Mouse (Mus musculus) hindbrain, embryonic 10.5 days (tissue): ENCODE results near the gene Acad10. TPM values are rescaled to one million over a fixed set of nuclear protein-coding genes. Genes with fewer than 3 reads are reported as not detected.
"Not testable (repeated sequence)": the region's sequence is repeated elsewhere in the genome, so short reads cannot be mapped to it uniquely, and the experiment has no call there.

Experiments used
- DNase-seq: peaks from one replicate; pipeline ENCODE4 v3.0.0-alpha.2; 2017; ENCODE audit warnings: low spot score
- H3K27ac ChIP-seq: fragments of 300-500 bp; sonication (generic); 2 replicates; pipeline ENCODE4 v1.5.1; 2016; ENCODE audit warnings: mild to moderate bottlenecking, moderate library complexity
- H3K27me3 ChIP-seq: fragments of 300-500 bp; sonication (generic); 2 replicates; pipeline ENCODE4 v1.6.1; 2016; ENCODE audit warnings: mild to moderate bottlenecking; ENCODE audit not compliant: poor library complexity, insufficient read depth, severe bottlenecking
- H3K36me3 ChIP-seq: fragments of 300-500 bp; sonication (generic); 2 replicates; pipeline ENCODE4 v1.6.1; 2016; ENCODE audit warnings: mild to moderate bottlenecking, moderate library complexity
- H3K4me1 ChIP-seq: fragments of 300-500 bp; sonication (generic); replicated peaks from 2 replicates; pipeline ENCODE4 v1.6.1; 2016; ENCODE audit warnings: mild to moderate bottlenecking
- H3K4me3 ChIP-seq: fragments of 300-500 bp; sonication (generic); 2 replicates; pipeline ENCODE4 v1.5.1; 2016; ENCODE audit warnings: mild to moderate bottlenecking, moderate library complexity
- H3K9me3 ChIP-seq: fragments of 300-500 bp; sonication (generic); 2 replicates; pipeline ENCODE4 v1.6.1; 2016; ENCODE audit warnings: mild to moderate bottlenecking, moderate library complexity
- WGBS: fragments of 180-500 bp; shearing (Covaris S2); methylation state at CpG from one replicate; pipeline ENCODE4 v1.1.7; 2016; 5-methylcytosine and 5-hydroxymethylcytosine counted together
- polyA plus RNA-seq: library from polyadenylated mRNA; unstranded; fragments of >200 nt; fragmentation: Nextera tagmentation; extraction: Ambion mirVana; gene quantifications from 2 replicates; pipeline ENCODE4 v1.2.1, GENCODE M21; 2016

The Acad10 gene
- 3.0 and 3.5 TPM in 2 replicates for polyA plus RNA-seq

DNA sequence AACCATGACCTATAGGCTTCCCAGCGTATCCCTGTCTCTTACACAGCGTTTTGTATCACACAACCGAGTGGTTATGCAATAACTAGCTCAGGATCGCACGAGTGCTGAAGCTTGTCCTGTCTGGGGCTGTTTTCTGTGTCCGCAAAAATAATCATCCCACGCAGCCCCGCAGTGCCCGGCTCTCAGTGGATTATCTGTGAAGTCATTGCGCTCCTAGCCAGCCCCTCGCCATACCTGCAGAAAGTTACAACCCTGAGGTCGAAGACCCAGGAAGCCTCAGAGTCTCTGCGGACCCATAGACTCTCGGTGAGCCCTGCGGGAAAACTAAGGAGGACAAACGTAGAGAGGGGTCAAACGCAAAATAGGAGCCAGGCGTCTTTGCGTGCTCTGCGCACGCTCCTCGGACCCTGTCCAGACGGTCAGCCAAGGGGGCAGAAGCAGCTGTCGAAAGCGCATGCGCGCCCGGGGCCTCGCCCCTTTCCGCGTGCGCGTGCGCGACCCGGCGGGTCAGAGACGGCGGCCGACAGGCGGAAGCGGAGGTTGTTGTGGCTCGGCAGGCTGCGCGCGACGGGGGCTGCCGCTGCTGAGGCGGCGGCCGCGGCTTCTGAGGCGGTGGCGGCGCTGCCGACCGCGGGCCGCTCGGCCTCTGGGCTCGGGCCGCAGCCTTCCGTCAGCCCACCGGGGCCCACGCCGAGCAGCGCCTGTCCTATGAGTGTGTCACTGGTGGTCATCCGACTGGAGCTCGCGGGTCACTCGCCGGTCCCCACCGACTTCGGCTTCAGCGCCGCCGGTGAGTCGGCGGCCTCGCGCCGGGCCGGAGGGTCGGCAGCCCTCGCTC is at the start of gene Acad10, which contains the start of gene Brap:
Gene Acad10 (minus strand): TSS at position 456 of the 838 bp plus-strand sequence.
Gene Brap (plus strand): TSS at position 505 of the 838 bp plus-strand sequence.
- Histone ChIP-seq H3K27ac (peak within 1 kb of the TSS; percentile 90), H3K27me3 (no peaks in the 10 kb centered on the region), H3K36me3 (peaks cover 33% of the 10 kb centered on the region), H3K9me3 (no peaks in the 10 kb centered on the region), H3K4me3 (peak within 1 kb of the TSS; percentile 96), H3K4me1 (peaks cover 25% of the 10 kb centered on the region)
- peak; percentile 96 for DNase-seq
- WGBS: 2% methylated on average over 85 of the region's 85 CpGs

DNA sequence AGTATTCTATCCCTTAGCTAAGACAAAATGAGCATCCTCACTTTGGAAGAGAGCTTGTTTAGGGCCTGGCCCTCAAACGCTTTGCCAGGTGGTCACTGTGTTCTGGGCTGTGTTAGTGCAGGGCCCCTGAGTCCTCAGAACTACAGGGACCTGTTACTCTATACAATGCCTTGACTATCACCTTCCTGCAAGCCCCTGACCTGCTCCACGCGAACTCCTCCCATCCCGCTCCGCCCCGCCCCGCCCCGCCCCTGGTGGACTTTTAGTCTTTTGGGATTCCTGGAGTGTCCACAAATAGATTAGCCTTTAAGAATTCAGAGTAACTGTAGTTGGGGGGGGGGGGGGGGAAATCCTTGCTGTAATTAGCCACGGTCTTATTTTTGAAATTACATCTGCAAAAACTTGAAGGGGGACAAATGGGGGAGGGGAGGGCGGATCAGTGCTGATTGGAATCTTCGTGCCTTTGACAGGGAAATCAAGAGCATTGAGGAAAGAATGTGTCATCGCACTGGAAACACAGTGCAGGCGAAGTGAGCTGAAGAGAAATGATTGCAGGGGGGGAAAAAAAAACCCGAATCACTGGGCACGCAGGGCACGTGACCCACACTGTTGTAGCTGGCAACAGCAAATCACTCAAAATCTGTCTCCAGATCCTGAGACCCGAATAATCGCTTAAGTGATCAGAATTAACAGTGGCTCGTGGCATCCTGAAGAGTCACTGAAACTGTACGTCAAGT is 44.4 kb upstream of the Acad10 start:
- 9% methylated on average over 20 of the region's 20 CpGs for WGBS
- Histone ChIP-seq H3K27ac (no peak overlapping the region), H3K4me3 (peak overlapping the region; percentile 37), H3K27me3 (no peaks in the 10 kb centered on the region), H3K9me3 (no peaks in the 10 kb centered on the region), H3K36me3 (no peaks in the 10 kb centered on the region), H3K4me1 (peaks cover 19% of the 10 kb centered on the region)
- peak; percentile 21 for DNase-seq

DNA sequence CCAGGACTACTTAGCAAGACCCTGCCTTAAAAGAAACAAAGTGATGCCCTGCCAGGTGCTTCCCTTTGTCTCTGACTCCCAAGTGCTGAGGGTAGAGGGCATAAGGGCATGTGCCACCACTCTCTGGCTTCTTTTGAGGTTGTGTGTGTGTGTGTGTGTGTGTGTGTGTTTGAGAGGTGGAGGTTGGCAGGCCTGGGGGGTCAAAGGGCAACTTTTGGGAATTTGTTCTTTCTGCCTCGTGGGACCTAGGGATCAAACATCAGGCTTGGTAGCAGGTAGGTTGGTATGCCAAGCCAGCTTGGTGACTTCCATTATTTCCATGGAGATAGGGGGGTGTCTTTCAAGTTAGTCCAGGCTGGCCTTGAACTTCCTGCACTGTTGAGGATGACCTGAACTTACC is 43.0 kb upstream of the Acad10 start:
- no peak for DNase-seq
- 67% methylated on average over 1 of the region's 1 CpGs for WGBS

DNA sequence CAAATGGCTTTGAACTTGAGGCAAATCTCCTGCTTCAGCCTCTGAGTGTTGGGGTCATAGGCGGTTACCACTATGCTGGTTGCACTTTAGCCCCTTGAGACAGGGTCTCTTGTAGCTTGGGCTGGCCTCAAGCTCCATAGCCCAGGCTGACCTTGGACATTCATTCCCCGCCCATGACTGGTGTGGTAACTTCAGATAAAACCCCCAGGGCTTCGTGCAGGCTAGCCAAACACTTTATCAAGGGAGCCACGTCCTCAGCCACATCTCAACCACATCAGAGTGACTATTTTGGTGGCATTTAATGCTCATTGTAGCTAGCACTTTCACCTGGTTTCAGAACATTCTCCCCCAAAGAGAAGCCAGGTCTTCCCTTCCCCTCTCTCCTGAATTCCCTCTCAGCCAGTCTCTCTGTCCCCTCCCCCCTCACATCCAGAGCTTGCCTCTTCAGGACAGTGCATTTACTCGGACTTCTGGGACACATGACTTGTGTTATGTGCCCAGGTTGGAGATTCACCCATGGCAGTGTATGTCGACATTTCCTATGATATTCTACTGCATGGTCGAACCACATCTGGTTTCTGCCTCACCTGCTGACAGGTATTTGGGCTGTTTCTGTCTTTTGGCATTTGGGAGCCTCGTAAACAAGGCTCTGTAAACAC is 40.9 kb upstream of the Acad10 start:
- no peaks in the 10 kb centered on the region for H3K27me3 ChIP-seq
- H3K9me3 ChIP-seq: no peaks in the 10 kb centered on the region
- 59% methylated on average over 8 of the region's 8 CpGs for WGBS
- no peak for DNase-seq
- peaks cover 23% of the 10 kb centered on the region for H3K4me1 ChIP-seq
- H3K4me3 ChIP-seq: no peak overlapping the region
- peak overlapping the region; percentile 56; the same call in 1 of the 2 replicates for H3K27ac ChIP-seq
- no peaks in the 10 kb centered on the region for H3K36me3 ChIP-seq

More for the DNA sequence above, 43.0 kb upstream of the Acad10 start:
- H3K9me3 ChIP-seq: no peaks in the 10 kb centered on the region
- H3K4me1 ChIP-seq: peaks cover 19% of the 10 kb centered on the region
- no peak overlapping the region for H3K4me3 ChIP-seq
- H3K27me3 ChIP-seq: no peaks in the 10 kb centered on the region
- H3K36me3 ChIP-seq: no peaks in the 10 kb centered on the region
- 0 out of 2 replicates have a peak overlapping the region, but pooled peaks have one; percentile 16 for H3K27ac ChIP-seq

DNA sequence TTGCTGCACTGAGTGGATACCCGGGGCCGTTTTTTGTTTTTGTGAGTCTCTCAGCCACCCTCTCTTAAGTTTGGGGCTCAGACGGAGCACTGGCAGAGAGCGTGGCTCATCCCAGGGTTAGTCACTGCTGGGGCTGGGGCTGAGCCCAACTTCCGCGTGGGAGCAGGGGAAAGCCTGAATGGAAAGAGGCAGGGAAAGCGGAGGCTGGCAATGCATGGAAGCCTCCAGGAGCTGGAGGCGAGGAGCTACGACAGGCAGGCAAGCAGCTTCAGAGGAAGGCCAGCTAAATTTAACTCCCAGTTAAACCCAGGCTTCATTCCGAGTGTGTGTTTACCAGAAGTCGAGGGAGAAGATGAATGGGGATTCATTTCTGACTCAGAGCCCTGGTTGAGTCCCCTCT is 40.2 kb upstream of the Acad10 start:
- Histone ChIP-seq H3K4me3 (no peak overlapping the region; the same call in 1 of the 2 replicates), H3K4me1 (peaks cover 23% of the 10 kb centered on the region), H3K27ac (peak overlapping the region; percentile 54; the same call in 1 of the 2 replicates), H3K36me3 (no peaks in the 10 kb centered on the region), H3K9me3 (no peaks in the 10 kb centered on the region), H3K27me3 (no peaks in the 10 kb centered on the region)
- 35% methylated on average over 11 of the region's 11 CpGs for WGBS
- no peak for DNase-seq

DNA sequence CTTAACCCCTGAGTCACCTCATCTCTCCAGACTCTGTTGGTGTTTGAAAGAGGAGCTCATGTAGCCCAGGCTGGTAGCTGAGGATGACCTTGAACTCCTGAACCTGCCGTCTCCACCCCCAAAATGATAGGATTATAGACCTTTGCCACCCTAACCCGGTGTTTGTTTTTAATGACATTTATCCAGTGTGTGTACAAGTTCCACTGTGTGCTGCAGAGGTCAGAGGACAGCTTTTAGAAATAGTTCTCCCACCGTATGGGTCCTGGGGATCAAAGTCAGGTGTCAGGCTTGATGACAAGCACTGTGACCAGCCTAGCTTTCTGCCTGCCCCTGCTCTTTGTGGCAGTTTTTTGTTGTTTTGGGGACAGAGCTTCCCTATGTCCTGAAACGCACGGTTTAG is 39.6 kb upstream of the Acad10 start:
- no peaks in the 10 kb centered on the region for H3K27me3 ChIP-seq
- peaks cover 19% of the 10 kb centered on the region for H3K4me1 ChIP-seq
- H3K27ac ChIP-seq: no peak overlapping the region
- DNase-seq: no peak
- 48% methylated on average over 5 of the region's 5 CpGs for WGBS
- no peaks in the 10 kb centered on the region for H3K36me3 ChIP-seq
- H3K9me3 ChIP-seq: no peaks in the 10 kb centered on the region
- no peak overlapping the region for H3K4me3 ChIP-seq

DNA sequence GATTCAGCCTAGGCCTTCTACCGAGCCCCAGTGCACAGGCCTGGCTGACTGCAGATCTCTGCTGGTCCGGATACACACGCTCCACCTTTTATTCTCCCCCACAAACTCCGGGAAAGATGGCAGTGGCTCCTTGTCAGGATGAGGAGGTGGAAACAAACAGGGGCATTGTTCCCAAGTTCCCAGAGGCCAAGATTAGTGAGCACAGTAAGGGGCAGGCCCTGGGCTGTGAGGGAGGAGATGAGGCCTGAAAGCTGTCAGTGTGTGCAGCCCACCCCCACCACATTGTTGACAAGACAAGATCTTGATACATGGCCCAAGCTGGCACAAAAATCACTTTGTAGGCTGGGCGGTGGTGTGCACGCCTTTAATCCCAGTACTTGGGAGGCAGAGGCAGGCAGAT is 36.4 kb upstream of the Acad10 start:
- H3K27ac ChIP-seq: no peak overlapping the region
- DNase-seq: peak; percentile 9
- WGBS: 59% methylated on average over 6 of the region's 6 CpGs
- no peaks in the 10 kb centered on the region for H3K9me3 ChIP-seq
- peaks cover 13% of the 10 kb centered on the region for H3K4me1 ChIP-seq
- no peaks in the 10 kb centered on the region for H3K27me3 ChIP-seq
- no peaks in the 10 kb centered on the region for H3K36me3 ChIP-seq
- H3K4me3 ChIP-seq: no peak overlapping the region

DNA sequence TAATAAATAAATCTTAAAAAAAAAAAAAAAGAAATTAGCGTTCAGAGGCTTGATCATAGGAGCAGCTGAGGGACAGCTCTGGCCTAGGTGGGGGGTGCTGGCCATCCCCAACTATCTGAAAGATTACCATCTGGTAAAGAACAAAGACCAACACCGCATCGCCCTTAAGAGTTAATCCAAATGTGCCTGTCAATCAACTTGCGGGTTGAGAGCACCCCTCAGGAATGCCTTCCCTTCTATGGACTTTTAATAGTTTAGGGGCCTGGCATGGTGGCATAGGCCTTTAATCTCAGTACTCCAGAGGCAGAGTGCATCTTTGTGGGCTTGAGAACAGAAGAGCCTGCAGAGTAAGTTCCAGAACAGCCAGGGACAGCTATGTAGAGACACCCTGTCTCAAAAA is 32.6 kb upstream of the Acad10 start:
- H3K27ac ChIP-seq: no peak overlapping the region
- H3K4me3 ChIP-seq: no peak overlapping the region
- 83% methylated on average over 4 of the region's 4 CpGs for WGBS
- DNase-seq: no peak
- H3K36me3 ChIP-seq: peaks cover 2% of the 10 kb centered on the region
- H3K27me3 ChIP-seq: no peaks in the 10 kb centered on the region
- no peaks in the 10 kb centered on the region for H3K9me3 ChIP-seq
- H3K4me1 ChIP-seq: peaks cover 4% of the 10 kb centered on the region

DNA sequence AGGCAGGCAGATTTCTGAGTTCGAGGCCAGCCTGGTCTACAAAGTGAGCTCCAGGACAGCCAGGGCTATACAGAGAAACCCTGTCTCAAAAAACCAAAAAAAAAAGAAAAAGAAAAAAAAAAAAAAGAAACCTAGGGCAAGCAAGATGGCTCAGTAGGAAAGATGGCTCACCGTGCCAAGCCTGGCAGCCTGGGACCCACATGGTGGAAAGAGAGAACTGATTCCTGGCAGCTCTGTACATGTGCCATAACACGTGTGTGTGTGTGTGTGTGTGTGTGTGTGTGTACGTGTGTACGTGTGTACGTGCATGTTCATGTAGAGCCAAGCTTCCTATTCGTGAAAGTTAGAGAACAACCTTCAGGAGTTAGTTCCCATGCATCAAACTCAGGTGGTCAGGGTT is 31.1 kb upstream of the Acad10 start:
- 95% methylated on average over 7 of the region's 7 CpGs for WGBS
- H3K27me3 ChIP-seq, H3K4me1 ChIP-seq, H3K9me3 ChIP-seq, H3K4me3 ChIP-seq, DNase-seq, H3K27ac ChIP-seq: not testable (repeated sequence)
- peaks cover 17% of the 10 kb centered on the region for H3K36me3 ChIP-seq

DNA sequence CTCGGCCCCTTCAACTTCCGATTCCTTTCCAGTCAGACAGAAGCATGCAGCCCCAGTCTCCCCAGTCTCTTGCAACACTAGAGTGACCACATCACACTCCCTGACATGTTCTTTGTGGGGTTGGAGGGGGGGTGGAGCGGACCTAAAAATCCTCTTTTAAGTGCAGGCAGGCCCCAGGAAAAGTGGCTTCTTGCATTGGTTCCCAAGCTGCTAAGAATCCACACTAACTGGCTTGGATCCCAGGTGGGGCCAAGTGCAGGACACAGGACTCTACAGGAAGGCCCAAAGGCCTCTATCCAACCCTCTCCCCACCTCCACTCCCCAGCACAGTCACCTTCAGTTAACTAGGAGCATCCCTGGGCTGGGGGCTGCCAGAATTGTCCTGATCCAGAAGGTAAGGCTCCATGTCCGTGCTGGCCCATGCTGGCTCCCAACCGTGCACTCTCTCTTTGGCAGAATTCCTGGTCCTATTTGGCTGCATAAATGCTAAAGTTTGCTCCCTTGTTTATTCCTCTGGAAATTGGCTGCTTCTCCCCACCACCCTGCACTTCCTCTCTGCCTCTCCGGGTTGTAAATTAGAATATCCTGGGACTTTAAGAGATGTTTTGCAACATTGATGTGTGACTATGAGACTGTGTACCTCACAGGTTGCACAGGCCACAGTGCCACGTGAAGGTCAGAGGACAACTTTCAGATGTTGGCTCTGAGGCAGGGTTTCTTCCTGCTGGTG is 30.3 kb upstream of the Acad10 start:
- Histone ChIP-seq H3K27ac (no peak overlapping the region), H3K36me3 (peaks cover 24% of the 10 kb centered on the region), H3K27me3 (no peaks in the 10 kb centered on the region), H3K9me3 (no peaks in the 10 kb centered on the region), H3K4me1 (no peaks in the 10 kb centered on the region), H3K4me3 (no peak overlapping the region)
- WGBS: 84% methylated on average over 7 of the region's 7 CpGs
- DNase-seq: no peak

DNA sequence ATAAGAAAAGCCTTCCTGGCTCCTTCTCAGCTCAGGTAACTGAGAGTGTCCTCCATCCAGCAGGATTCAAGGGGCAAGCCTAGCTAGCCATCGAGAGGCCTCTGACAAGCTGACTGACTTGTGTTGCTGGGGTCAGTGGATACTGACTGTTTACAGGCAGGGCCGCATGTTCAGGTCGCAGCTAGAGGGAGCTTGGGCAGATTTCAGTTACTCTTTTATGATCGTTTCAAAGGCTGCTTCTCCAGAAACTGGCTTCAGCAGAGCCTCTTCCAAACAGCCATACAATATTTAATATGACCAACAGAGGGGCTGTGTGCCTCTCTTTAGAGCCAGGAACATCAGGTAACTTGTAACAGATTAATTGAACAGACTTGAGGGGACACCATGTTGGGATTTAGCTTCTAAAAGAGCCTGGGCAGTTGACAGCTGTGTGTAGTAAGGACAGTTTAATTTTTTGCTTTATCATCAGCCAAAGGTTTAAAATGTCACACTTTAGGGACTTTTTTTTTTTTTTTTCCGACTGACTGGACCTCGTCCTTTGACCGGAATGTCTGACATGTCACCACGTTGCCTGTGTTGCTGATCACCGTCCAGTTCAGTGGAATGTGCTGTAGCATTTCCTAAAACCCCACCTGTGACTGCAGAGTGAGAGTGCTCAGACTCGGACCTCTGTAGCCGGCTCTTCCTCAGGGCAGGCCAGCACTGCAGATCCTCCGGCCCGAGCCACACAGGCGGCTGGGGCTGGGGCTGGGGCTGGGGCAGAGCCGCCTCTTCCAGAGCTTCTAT is 26.0 kb upstream of the Acad10 start:
- DNase-seq: no peak
- Histone ChIP-seq H3K9me3 (no peaks in the 10 kb centered on the region), H3K36me3 (peaks cover 66% of the 10 kb centered on the region), H3K27ac (no peak overlapping the region), H3K4me3 (no peak overlapping the region; the same call in 1 of the 2 replicates), H3K4me1 (no peaks in the 10 kb centered on the region), H3K27me3 (no peaks in the 10 kb centered on the region)
- WGBS: 84% methylated on average over 15 of the region's 15 CpGs
